Mouse (Mus musculus) testis, postnatal 10 days (tissue): Measurements from ENCODE around the gene Tctex1d4.

Experiments
- DNase-seq: peaks from one replicate; pipeline ENCODE4 v3.0.0; 2021; ENCODE audit warnings: low spot score

Tctex1d4 gene

GRCm38 (mm10) chr4:117120052-117120444 is 6.5 kb upstream of the Tctex1d4 start:
- no peak for DNase-seq

DNA sequence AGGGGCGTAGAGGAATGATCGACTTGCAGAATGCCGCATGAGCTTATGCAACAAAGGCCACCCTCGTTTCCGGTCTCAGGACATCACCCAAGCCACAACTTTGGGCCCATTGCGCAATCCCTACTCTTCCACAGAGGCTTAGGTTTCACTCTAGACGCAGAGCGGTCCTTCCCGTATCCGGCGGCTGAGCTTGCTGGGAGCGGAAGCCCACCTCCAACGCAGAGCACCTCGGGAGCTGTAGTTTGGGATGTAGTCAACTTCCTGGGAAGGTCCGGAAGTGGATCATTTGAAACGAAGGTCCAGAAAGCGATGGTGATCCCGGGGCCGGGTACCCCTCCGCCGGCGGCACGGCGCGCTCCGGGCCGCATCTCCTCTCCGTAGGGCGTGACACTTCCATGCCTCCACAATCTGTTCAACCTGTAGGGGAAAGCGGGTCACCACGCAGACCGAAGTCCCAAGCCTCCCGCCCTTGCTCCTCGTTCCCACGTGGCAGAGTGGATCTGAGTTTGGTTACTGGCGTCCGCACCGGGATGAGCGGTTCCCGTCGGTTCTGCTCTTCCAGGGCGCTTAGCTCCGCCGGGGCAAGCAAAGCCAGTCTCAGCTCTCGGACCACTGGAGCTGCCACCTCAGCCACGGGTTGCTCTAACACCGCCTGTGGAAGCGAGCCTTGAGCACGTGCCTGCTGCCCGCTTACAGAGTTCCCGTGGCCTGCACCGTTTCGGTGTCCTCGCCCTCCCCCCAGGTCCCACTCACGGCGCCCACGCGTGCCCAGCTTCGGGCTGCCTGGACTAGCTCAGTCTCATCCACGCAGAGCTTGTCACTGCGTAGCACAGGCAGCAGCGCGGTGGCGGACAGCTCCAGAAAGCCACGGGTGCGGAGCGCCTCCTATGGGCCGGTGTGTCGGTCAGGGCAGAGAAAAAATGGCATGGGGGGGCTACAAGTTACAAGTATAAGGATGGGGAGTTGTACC is 5.9 kb upstream of the Tctex1d4 start:
- DNase-seq = peak; percentile 92

DNA sequence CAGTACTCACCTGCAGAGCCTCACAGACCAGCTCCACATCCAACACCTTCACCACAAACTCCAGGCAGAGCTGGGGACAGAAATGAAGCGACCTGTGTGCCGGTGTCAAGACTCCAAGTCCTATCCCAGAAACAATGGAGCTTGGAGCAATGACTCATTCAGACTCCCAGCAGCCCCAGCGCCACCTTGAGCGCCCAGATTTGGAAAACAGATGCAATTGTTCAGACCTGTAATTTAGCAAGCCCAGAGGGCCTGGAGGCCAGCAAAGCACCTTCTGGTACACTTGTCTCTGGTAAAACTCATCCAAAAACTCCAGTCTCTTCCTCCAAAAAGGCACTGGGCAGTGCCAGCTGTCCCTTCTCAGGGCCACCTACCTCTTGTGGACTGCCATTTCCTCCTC is 4.4 kb upstream of the Tctex1d4 start:
- no peak for DNase-seq

GRCm38 (mm10) chr4:117123546-117124217 is 2.9 kb upstream of the Tctex1d4 start:
- no peak for DNase-seq

GRCm38 (mm10) chr4:117124218-117124517 is 2.4 kb upstream of the Tctex1d4 start:
- no peak for DNase-seq

GRCm38 (mm10) chr4:117124518-117125347 is 1.9 kb upstream of the Tctex1d4 start:
- DNase-seq = no peak

- DNase-seq = peak; percentile 84
Measured at GRCm38 (mm10) chr4:117125348-117125909, 1.2 kb upstream of the Tctex1d4 start, which contains the start of gene Btbd19. Btbd19 (minus strand) TSS chr4:117125725.

GRCm38 (mm10) chr4:117125910-117126674 is 502 bp upstream of the Tctex1d4 start:
- peak; percentile 67 for DNase-seq

GRCm38 (mm10) chr4:117127991-117128686 is 1.5 kb downstream of the Tctex1d4 start:
- DNase-seq = no peak

DNA sequence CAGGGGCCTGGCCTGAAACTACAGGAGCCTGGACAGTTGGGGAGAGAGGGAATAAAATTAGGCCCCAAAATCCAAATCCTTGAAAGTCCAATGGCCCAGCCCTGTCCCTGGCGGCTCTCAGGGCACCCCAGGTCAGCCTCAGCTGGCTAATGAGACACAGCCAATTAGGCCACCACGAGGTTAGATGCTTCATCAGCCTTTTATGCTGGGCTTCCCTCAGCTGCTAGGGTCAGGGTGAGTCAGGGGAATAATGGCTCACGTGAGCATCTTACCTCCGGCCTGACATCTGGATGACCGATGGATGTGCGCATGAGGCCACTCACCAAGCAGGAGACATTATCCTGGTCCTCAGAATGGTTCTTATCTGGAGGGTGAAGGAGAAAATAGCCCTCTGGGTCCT is 4.2 kb downstream of the Tctex1d4 start:
- no peak for DNase-seq

DNA sequence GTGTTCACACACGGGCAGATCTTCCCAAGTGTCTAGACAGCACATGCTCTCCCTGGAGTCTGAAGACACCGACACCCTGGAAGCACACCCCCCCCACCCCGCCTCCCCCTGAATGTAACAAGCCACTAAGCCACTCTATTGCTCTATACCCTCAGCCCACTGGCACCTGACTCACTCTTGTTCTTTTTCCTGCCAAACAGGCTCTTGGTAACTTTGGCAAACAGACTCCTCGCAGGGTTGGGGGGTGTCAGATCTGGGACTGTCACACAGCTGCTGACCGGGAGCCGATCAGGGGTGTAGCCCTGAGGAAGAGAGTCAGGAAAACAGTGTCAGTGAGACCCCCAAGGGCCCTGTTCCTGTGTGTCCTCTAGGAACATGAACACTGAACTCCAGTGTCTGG is 4.6 kb downstream of the Tctex1d4 start:
- DNase-seq = no peak

DNA sequence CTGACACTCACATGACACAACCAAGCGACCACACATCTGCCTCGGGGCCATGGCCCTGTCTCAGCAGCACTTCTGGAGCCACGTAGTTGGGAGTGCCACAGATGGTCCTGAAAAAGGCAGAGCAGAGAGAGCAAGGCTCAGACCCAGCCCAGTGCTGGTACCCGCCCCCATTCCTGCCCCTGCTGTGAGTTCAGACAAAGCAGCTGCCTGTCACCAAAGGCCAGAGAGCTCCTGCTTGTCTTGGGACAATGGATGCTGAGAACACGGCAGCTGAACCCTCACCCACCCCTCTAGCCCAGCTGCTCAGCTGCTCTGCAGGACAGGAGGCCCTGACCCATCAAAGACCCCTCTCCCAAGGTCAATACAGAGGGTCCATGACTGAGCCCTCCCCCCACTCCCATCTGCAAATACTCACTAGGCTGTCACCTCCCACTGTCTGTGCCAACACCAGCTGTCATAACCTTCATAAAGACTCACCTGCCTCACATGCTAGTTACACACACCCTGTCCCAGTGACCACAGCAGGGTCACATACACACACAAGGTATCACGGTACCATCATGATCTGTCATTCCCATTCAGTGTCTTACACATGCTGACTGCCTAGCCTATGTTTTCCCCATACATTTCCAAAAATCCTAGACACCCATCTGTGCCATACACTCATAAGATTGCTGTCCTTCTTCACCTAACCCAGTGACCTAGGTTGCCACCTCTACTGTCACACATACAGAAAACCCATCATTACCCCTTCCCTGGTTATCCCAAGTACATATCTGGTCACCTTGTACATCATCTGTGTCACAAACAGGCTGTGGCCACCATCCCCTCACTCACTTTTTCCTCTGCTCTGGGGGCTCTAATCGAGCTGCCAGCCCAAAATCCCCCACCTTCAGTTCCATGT is 5.5 kb downstream of the Tctex1d4 start:
- no peak for DNase-seq

DNA sequence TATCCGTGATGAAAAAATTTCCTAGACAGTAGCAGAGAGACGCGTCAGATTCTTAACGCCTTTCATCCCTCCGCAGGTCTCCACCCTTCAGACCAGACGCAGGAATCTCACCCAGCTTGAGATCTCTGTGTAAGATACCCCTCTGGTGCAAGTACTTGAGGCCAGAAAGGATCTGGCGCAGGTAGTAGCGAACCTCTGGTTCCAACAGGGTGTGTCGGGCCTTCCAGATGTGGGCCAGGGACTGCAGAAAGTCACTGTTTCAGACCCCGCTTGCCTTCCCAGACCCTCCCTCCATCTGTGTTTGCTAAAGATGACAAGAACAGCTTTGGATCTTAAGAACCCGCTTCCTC is 6.2 kb downstream of the Tctex1d4 start:
- no peak for DNase-seq

DNA sequence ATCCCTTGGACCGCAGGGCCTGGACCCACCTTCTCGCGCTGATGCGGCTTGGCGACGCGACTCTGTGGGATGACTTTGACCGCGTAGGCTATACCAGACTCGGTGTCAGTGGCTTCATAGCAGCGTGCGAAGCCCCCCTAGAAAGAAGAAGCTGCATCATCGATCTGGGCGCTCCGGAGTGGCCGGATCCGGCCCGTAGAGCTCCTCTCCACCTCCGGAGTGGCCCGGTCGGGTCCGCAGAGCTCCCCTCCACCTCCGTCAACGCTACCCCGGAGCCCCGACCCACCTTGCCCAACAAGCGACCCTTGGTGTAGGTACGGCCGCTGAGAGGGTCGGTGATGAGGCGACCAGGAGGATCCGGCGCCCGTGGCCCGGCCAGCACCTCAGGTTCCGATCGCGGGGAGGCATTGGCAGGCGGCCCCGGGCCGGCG is 6.8 kb downstream of the Tctex1d4 start:
- no peak for DNase-seq

DNA sequence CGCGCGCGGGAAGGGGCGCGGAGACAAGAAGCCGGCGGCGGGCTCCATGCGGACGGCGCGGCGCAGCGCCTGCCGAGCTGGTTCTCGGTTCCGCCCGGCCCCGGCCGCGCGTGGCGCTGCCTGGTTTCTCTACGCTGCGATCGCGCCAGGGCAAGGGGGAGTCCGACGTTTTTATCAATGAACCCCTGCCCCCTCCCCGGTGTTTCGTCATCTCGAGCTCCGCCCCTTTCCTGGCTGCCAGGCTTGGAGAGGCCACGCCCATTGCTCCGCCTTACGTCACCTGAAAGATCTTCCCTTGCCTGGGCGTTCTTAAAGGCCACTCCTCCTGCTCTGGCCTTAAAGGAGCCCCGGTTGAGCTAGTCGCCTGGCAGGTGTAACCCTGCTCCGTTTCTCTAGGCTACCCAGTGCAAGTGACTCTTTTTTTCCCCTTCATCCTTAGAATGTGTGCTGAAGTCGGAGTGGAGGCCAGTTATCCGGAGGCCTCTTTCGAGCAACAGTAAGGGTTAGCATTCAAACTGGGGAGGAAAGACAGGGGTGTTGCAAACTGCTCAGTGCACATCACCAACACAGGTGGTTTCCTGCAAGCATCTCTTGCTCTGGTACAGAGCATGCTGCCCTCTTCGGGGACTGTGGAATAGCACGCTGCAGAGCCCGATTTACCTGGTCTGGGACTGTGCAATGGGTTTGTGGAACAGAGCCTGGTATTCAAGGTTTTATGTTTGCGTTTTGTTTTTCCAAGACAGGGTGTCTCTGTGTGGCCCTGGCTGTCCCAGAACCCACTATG is 7.4 kb downstream of the Tctex1d4 start, which contains the start of gene Plk3:
Plk3 (minus strand) TSS at position 147 of the 784 bp plus-strand sequence.
- DNase-seq = peak; percentile 99

- DNase-seq = no peak
Measured at GRCm38 (mm10) chr4:117134601-117134995, 8.0 kb downstream of the Tctex1d4 start.

DNA sequence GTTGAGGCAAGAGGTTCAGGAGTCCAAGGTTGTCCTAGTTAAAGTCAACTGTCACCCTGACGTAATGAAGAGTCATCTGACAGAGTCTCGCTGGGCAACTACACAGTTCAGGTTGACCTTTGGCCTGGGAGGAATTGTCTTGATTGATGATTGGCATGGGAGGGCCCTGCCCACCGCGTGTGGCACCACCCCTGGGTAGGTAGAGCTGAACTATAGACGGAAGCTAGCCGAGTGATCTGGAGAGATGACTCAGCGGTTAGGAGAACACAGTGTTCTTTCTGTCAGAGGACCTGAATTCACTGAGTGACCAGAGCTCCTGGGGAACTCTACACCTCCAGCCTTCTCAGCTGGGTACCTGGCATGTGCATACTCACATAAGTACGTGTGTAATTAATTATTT is 9.4 kb downstream of the Tctex1d4 start:
- no peak for DNase-seq

DNA sequence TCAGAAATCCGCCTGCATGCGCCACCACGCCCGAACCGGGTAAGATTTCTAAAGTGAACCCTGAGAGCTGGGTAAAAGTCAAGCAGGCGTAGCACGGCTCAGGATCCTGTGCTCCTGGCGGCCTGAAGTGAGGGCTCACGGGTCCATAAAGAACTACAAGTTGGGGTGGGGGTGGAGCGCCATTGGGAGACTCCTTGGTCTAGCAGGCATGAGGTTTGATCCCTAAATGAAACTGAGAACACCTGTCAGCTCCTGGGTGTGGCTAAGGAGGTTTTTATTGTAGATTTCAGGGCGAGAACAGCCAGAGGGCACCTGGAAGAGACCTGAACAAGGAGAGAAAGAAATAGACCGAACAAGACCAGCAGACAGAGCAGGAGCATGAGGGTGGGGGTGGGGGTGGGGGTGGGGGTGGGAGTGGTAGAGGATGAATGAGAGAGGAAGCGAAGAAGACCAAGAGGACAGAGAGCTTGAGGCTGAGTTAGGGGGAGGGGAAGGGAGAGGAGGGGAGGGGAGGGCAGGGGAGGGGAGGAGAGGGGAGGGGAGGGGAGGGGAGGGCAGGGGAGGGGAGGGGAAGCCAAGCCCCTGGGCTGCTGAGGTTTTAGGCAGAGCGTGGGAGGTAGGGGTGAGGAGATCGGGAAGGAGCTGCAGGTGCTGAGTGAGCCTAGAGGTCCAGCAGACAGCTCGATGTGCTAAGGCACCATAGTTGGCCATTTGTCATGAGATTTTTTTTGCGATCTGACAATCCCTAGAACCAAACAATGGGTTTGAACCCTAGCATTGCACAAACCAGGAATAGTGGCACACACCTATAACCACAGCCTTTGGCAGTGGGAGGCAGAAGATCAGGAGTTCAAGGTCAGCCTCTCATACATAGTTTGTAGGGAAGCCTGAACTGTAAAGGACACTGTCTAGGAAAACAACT is 12.0 kb downstream of the Tctex1d4 start:
- DNase-seq = no peak
